Mouse (Mus musculus): ENCODE results near the gene Bicc1. TPM values are rescaled to one million over a fixed set of nuclear protein-coding genes. Genes with fewer than 3 reads are reported as not detected.

The Bicc1 gene
- polyA plus RNA-seq, 1 experiment from 2014 or later, result 10.4 TPM

DNA sequence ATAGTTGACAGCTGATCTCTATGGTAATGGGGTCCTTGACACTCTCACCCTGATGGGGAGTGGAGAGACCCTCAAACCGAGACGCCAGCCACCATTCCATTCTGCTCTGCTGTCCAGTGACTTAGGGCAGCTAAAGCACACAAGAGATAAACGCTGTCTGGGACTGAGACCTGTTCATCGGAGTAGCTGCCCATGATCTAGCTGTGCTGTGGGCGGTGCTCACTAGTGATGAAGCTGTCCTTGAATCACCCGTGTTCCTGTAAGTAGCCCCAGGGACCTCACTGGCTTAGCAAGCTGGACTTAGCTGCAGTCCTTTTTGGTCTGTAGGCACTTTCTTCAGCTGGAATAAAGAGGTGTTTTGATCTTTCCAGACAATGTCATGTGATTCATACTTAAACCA lies 238.0 kb downstream of the Bicc1 start:
- H3K9me3 ChIP-seq, result no peaks in the 10 kb centered on the region
- no peaks in the 10 kb centered on the region for H3K36me3 ChIP-seq
- H3K27me3 ChIP-seq (ENCODE audit: insufficient read depth, poor library complexity, severe bottlenecking), result no peaks in the 10 kb centered on the region
- no peak overlapping the region for H3K4me3 ChIP-seq
- H3K27ac ChIP-seq, result no peak overlapping the region
- H3K4me1 ChIP-seq, result peaks cover 10% of the 10 kb centered on the region; the same call in 1 of the 2 replicates
- WGBS, result 79% methylated on average over 6 of the region's 6 CpGs
- no peak for DNase-seq (ENCODE audit: low spot score)

DNA sequence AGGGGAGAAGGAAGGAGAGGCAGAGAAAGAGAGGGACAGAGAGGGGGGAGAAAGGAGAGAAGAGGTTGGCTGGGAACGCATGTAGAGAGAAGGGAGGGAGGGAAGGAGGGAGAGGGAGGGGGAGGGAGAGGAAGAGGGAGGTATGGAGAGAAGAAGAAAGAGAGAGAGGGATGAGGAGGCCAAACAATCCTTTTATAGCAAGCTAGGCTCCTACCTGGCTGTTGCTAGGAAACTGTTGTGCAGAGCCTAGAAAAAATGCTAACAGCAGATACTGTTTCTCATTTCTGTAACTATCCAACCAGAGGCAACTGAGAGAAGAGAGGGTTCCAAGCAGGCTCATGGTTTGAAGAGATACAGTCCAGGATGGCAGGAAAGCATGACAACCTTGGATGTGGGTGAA lies 239.6 kb downstream of the Bicc1 start:
- WGBS, result 56% methylated on average over 1 of the region's 1 CpGs
- Histone ChIP-seq H3K36me3 (no peaks in the 10 kb centered on the region), H3K9me3 (no peaks in the 10 kb centered on the region), H3K4me3 (no peak overlapping the region), H3K27ac (no peak overlapping the region), H3K27me3 (ENCODE audit: insufficient read depth, poor library complexity, severe bottlenecking) (no peaks in the 10 kb centered on the region), H3K4me1 (peaks cover 10% of the 10 kb centered on the region; the same call in 1 of the 2 replicates)
- DNase-seq (ENCODE audit: low spot score), result no peak

DNA sequence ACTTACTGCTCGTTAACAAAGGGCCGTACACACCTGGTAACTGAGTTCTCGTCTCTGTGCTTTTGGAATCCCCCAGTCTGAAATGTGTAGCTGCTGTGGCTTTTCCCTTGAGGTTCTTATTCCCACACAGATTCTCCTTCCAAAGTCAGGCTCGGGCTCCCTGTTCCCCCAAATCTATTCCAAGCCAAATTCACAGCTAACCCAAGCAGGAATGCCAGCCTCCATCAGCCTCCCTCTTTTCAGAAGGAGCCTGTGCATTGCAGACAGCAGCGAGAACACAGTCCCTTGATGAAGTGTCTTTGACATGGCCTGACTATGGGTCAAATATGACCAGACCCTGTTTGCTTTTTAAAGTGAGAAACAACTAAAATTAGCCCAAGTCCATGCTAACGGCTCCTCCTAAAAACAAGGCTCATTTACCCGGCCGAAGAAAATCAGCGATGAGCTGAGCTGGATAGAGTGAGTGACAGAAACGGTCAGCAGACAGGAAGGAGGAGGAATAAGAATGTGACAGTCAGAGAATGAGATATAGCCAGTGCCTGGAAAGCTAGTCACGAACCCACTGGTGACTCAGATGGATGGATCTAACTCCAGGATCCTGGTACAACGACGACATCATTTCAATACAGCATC lies 240.4 kb downstream of the Bicc1 start:
- Histone ChIP-seq H3K4me1 (peaks cover 10% of the 10 kb centered on the region; the same call in 1 of the 2 replicates), H3K27me3 (ENCODE audit: insufficient read depth, poor library complexity, severe bottlenecking) (no peaks in the 10 kb centered on the region), H3K36me3 (no peaks in the 10 kb centered on the region), H3K27ac (no peak overlapping the region; the same call in 1 of the 2 replicates), H3K4me3 (no peak overlapping the region), H3K9me3 (no peaks in the 10 kb centered on the region)
- 60% methylated on average over 13 of the region's 13 CpGs for WGBS
- no peak for DNase-seq (ENCODE audit: low spot score)

DNA sequence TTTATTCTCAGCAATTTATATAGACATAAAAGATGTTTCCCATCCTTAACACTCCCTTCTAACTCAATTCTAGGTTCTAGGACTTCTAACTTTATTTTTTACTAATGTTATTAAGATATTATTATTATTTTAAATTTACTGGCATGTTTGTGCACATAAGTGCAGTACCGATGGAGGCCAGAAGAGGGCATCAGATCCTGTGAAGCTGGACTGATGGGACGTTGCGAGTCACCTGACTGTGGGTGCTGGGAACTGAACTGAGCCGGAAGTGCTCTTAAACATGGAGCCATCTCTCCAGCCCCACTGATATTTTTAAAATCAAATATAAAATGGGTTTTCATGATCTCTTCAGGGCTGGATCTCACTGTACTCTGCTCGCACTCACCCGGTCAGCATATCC lies 242.8 kb downstream of the Bicc1 start:
- no peak for DNase-seq (ENCODE audit: low spot score)
- H3K36me3 ChIP-seq, result no peaks in the 10 kb centered on the region
- 80% methylated on average over 6 of the region's 6 CpGs for WGBS
- peaks cover 10% of the 10 kb centered on the region; the same call in 1 of the 2 replicates for H3K4me1 ChIP-seq
- no peaks in the 10 kb centered on the region for H3K9me3 ChIP-seq
- H3K27ac ChIP-seq, result no peak overlapping the region
- no peak overlapping the region for H3K4me3 ChIP-seq
- H3K27me3 ChIP-seq (ENCODE audit: insufficient read depth, poor library complexity, severe bottlenecking), result no peaks in the 10 kb centered on the region

DNA sequence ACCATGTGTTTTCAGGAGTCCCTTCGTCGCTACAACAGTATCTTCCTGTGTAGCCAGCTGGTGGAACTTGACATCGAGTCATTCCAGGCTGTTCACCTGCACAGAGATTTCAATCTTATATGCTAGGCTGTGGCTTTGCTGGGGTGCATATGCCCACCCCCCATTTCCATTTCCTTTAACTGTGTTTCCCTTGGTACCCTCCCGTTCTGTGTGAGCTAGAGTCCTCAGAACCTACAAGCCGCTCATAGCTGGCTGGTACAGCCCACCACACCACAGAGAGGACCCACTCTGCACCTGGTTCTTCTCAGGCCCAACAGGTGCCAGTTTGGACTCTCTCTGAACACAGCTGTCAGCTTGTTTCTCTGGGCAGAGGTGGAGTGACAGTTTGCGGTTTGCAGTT lies 244.4 kb downstream of the Bicc1 start:
- H3K4me3 ChIP-seq, result no peak overlapping the region
- 88% methylated on average over 6 of the region's 6 CpGs for WGBS

DNA sequence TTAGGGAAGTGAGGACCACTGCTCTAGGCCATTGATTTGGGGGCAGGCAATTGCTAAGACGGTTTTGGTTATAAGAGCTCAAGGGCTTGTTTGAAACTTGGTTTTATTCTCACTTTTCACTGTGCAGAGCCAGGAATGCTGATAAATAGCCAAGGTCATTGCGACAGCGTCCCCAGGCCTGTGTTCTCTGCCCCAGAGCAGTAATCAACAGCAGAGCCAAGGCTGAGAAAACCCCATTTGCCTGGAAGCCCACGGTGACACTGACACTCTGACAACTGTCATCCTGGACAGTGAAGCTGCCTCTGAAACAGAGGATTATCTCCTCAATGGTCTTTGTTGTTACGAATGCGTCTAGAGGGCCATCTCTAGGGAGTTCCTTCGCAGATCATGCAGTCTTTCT lies 255.6 kb downstream of the Bicc1 start:
- no peaks in the 10 kb centered on the region for H3K9me3 ChIP-seq
- DNase-seq (ENCODE audit: low spot score), result no peak
- no peak overlapping the region for H3K4me3 ChIP-seq
- no peaks in the 10 kb centered on the region for H3K27me3 ChIP-seq (ENCODE audit: insufficient read depth, poor library complexity, severe bottlenecking)
- no peaks in the 10 kb centered on the region for H3K4me1 ChIP-seq
- no peak overlapping the region for H3K27ac ChIP-seq
- 56% methylated on average over 7 of the region's 7 CpGs for WGBS
- no peaks in the 10 kb centered on the region for H3K36me3 ChIP-seq

More for the DNA sequence above, 244.4 kb downstream of the Bicc1 start:
- Histone ChIP-seq H3K9me3 (no peaks in the 10 kb centered on the region), H3K27ac (no peak overlapping the region), H3K4me1 (peaks cover 10% of the 10 kb centered on the region; the same call in 1 of the 2 replicates), H3K36me3 (no peaks in the 10 kb centered on the region), H3K27me3 (ENCODE audit: insufficient read depth, poor library complexity, severe bottlenecking) (no peaks in the 10 kb centered on the region)
- DNase-seq (ENCODE audit: low spot score), result no peak

DNA sequence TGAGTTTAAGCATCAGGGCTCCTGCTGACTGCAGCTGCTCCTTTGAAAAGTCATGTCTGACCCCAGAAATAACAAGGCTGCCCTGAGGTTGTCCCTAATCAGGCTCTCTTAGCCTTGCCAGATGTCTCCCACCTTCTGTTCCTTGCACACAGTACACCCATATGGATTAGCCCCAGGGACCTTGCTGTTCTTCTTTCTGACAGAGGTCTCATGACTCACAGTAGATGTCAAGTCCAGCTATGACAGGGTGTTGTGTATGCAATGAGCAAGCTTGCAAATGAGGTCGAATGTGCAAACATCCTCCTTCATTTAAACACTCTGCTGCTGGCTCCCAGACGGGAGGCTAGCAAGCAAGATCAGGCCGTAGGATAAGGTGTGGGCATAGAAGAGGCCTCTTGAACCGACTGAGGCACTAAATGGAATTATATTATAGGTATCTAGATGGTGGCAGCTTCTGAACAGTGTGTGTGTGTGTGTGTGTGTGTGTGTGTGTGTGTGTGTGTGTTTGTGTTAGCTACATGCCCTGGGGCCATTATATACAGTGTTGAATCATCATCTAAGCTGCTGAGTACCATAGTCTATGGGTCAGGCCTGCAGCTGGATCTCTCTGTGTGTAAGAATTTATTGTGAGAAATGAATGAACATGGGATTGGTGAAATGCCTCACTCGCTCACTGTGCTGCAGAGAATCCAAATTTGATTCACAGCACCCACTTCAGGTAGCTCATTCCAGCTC lies 256.6 kb downstream of the Bicc1 start:
- no peak overlapping the region for H3K4me3 ChIP-seq
- H3K4me1 ChIP-seq, result no peaks in the 10 kb centered on the region
- H3K27me3 ChIP-seq (ENCODE audit: insufficient read depth, poor library complexity, severe bottlenecking), result no peaks in the 10 kb centered on the region
- H3K27ac ChIP-seq, result no peak overlapping the region
- H3K9me3 ChIP-seq, result no peaks in the 10 kb centered on the region
- WGBS, result 60% methylated on average over 5 of the region's 5 CpGs
- DNase-seq (ENCODE audit: low spot score), result no peak
- no peaks in the 10 kb centered on the region for H3K36me3 ChIP-seq

DNA sequence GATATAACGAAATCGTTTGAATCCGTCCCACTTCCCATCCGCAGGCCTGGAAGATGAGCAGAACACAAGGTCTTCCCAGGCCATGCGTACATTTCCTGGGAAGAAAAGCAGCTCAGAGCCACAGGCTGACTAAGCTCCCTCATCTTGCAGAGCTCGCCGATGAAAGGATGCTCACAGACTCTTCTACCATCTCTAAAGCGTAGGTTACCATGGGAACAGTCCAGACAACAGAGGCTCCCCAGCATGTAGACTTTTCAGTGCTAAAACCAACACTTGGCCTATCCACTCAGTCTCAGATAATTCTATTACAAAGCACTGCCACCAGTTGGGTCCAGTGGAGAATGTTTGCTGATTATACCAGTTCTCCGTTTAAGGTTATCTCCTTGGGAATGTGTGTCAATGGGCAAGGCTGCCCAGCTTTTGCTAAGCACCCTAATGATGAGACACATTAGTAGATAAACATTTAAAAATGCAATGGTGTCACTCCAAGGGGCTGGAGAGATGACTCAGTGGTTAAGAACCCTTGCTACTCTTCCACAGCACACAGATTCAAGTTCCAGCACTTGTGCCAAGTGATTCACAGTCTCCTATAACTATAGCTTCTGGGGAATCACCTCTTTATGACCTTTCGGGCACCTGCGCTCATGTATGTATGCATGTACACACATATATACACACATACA lies 258.2 kb downstream of the Bicc1 start:
- H3K36me3 ChIP-seq, result no peaks in the 10 kb centered on the region
- H3K9me3 ChIP-seq, result no peaks in the 10 kb centered on the region
- no peak overlapping the region for H3K27ac ChIP-seq
- DNase-seq (ENCODE audit: low spot score), result no peak
- 72% methylated on average over 11 of the region's 11 CpGs for WGBS
- H3K4me1 ChIP-seq, result no peaks in the 10 kb centered on the region
- H3K27me3 ChIP-seq (ENCODE audit: insufficient read depth, poor library complexity, severe bottlenecking), result no peaks in the 10 kb centered on the region
- H3K4me3 ChIP-seq, result no peak overlapping the region

DNA sequence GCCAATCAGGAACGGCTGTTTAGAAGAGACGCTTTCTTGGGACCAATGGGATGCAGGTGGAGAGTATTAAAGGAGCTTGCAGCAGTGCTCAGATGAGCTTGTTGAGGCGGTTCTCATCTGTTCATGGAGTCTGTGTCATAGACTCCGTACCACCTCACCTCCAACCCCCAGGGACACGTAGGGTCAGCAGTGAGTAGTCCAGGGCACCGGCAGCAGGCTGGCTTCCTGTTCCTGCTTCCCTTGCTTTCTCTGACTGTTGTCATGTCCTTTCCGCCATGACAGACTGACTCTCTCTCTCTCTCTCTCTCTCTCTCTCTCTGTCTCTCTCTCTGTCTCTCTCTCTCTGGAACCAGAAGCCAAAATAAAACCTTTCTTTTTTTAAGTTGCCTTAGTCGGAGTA lies 263.6 kb downstream of the Bicc1 start:
- H3K4me1 ChIP-seq, result no peaks in the 10 kb centered on the region
- 84% methylated on average over 8 of the region's 8 CpGs for WGBS

DNA sequence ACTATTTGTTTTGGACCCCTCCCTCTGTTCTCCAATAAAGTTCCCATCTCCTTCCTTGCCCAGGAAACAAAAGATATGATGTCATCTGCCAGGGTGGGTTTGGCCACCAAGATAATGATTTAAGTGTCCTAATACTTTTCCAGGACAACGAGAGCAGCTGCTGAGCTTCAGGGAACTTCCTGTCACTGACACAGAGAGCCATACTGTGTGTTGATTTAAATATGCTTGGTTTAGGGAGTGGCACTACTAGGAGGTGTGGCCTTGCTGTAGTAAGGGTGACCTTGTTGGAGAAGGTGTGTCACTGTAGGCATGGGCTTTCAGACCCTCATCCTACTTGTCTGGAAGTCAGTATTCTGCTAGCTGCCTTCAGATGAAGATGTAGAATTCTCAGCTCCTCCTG lies 281.5 kb downstream of the Bicc1 start:
- Histone ChIP-seq H3K4me3 (no peak overlapping the region), H3K27ac (no peak overlapping the region), H3K36me3 (no peaks in the 10 kb centered on the region), H3K4me1 (no peaks in the 10 kb centered on the region), H3K27me3 (ENCODE audit: insufficient read depth, poor library complexity, severe bottlenecking) (no peaks in the 10 kb centered on the region), H3K9me3 (no peaks in the 10 kb centered on the region)
- 33% methylated on average over 1 of the region's 1 CpGs for WGBS
- no peak for DNase-seq (ENCODE audit: low spot score)

More for the DNA sequence above, 263.6 kb downstream of the Bicc1 start:
- Histone ChIP-seq H3K27ac (no peak overlapping the region), H3K4me3 (no peak overlapping the region), H3K9me3 (no peaks in the 10 kb centered on the region), H3K27me3 (ENCODE audit: insufficient read depth, poor library complexity, severe bottlenecking) (no peaks in the 10 kb centered on the region), H3K36me3 (no peaks in the 10 kb centered on the region)
- peak; percentile 67 for DNase-seq (ENCODE audit: low spot score)

DNA sequence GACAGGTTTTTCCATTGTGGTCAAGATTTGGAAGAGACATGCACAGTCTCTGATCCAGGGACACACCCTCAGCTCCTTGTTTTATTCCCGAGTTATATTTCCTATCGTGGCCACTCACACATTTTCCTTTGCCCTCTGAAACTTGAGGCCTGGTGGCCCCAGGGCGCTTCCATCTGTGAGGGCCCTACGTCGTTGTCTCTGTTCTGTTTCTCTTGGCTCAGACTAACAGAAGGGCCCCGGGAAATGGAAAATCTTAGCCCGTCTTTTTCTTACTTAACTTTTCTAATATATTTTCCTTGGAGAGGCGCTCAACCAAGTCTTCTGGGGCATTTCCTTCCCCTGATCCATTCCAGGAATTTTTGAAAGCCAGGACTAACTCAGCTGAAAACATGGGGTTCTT lies 281.9 kb downstream of the Bicc1 start:
- H3K4me3 ChIP-seq, result no peak overlapping the region
- no peaks in the 10 kb centered on the region for H3K36me3 ChIP-seq
- DNase-seq (ENCODE audit: low spot score), result no peak
- H3K9me3 ChIP-seq, result no peaks in the 10 kb centered on the region
- no peaks in the 10 kb centered on the region for H3K27me3 ChIP-seq (ENCODE audit: insufficient read depth, poor library complexity, severe bottlenecking)
- no peaks in the 10 kb centered on the region for H3K4me1 ChIP-seq
- no peak overlapping the region for H3K27ac ChIP-seq
- 73% methylated on average over 8 of the region's 8 CpGs for WGBS

DNA sequence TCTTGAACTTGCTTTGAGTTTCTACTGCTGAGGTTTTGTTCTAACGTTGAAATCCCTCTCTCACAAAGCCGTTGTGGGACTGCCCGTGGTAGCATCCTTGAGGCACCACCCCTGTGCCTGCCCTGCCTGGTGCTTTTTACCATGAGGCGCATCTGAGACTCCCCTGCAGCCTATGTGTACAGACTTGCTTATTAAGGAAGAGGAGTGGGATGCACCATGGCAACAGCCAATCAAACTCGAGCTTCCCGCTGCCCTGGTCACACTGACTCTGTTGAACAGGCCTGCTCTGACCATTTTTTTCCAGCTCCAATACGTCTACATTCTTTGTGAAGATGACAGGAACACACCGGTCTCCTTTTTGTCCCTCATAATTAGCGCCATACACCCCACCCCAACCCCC lies 283.0 kb downstream of the Bicc1 start:
- Histone ChIP-seq H3K36me3 (no peaks in the 10 kb centered on the region), H3K9me3 (no peaks in the 10 kb centered on the region), H3K27ac (no peak overlapping the region), H3K4me1 (no peaks in the 10 kb centered on the region), H3K27me3 (ENCODE audit: insufficient read depth, poor library complexity, severe bottlenecking) (no peaks in the 10 kb centered on the region), H3K4me3 (no peak overlapping the region)
- DNase-seq (ENCODE audit: low spot score), result no peak
- 86% methylated on average over 9 of the region's 9 CpGs for WGBS

DNA sequence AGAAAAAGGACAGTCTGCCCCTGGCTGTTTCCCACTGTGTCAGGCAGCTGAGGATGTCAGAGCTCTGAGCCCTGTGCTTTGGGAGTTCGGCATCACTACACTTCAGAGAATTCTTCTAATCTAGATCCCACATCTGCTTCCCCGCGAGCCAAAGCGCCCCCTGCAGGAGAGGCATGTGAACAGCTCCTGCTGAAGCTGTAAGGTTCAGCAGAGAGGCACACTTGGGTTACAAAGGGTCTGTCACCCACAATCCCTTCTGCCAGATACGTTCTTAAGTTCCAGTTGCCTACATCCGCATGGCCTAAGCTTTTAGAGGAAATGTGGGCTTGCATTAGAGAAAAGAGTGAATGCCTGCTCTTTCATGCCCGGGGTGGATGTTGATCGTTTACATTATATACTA lies 283.4 kb downstream of the Bicc1 start:
- Histone ChIP-seq H3K9me3 (no peaks in the 10 kb centered on the region), H3K27ac (no peak overlapping the region; the same call in 1 of the 2 replicates), H3K36me3 (no peaks in the 10 kb centered on the region), H3K4me3 (no peak overlapping the region), H3K4me1 (no peaks in the 10 kb centered on the region), H3K27me3 (ENCODE audit: insufficient read depth, poor library complexity, severe bottlenecking) (no peaks in the 10 kb centered on the region)
- DNase-seq (ENCODE audit: low spot score), result no peak
- 63% methylated on average over 8 of the region's 8 CpGs for WGBS

Data from heart, embryonic 10.5 days (tissue).